Mouse (Mus musculus) kidney, postnatal 0 days (tissue): ENCODE measurements around the gene Metap1. TPM values are rescaled to one million over a fixed set of nuclear protein-coding genes. Genes with fewer than 3 reads are reported as not detected.

Experiments
- ATAC-seq: fragments of 200-750 bp; cut with Nextera tagmentation; replicated peaks from 2 replicates; pipeline ENCODE4 v1.8.0; 2017; ENCODE audit warnings: low read depth, moderate number of reproducible peaks, moderate TSS enrichment, moderate library complexity; ENCODE audit not compliant: low FRiP score
- DNase-seq: peaks from one replicate; pipeline ENCODE4 v3.0.0-alpha.2; 2016; ENCODE audit warnings: low spot score
- H3K27ac ChIP-seq: fragments of 300-500 bp; sonication (generic); 2 replicates; pipeline ENCODE4 v1.5.1; 2014; ENCODE audit warnings: mild to moderate bottlenecking
- H3K27me3 ChIP-seq: fragments of 300-500 bp; sonication (generic); 2 replicates; pipeline ENCODE4 v1.6.1; 2014; ENCODE audit warnings: low read length, mixed read lengths; ENCODE audit not compliant: insufficient read depth
- H3K36me3 ChIP-seq: fragments of 300-500 bp; sonication (generic); 2 replicates; pipeline ENCODE4 v1.6.1; 2014; ENCODE audit warnings: low read length, mixed read lengths; ENCODE audit not compliant: insufficient read depth
- H3K4me1 ChIP-seq: fragments of 300-500 bp; sonication (generic); replicated peaks from 2 replicates; pipeline ENCODE4 v1.6.1; 2014; ENCODE audit warnings: antibody characterized with exemption, low read length, mixed read lengths; ENCODE audit not compliant: insufficient read depth
- H3K4me2 ChIP-seq: fragments of 300-500 bp; sonication (generic); 2 replicates; pipeline ENCODE4 v1.6.1; 2014; ENCODE audit warnings: mild to moderate bottlenecking, low read length, moderate library complexity, mixed read lengths
- H3K4me3 ChIP-seq: fragments of 300-500 bp; sonication (generic); replicated peaks from 2 replicates; pipeline ENCODE4 v1.5.1; 2014; ENCODE audit warnings: low read depth, low read length
- H3K9ac ChIP-seq: fragments of 300-500 bp; sonication (generic); 2 replicates; pipeline ENCODE4 v1.6.1; 2014; ENCODE audit warnings: low read depth, low read length
- H3K9me3 ChIP-seq: fragments of 300-500 bp; sonication (generic); replicated peaks from 2 replicates; pipeline ENCODE4 v1.6.1; 2016; ENCODE audit warnings: low read length, inconsistent platforms, mixed read lengths
- CTCF ChIP-seq: IDR thresholded peaks from 2 replicates; pipeline ENCODE4 v1.5.1; 2016; ENCODE audit warnings: antibody characterized with exemption, low read depth, mild to moderate bottlenecking, moderate library complexity
- WGBS: fragments of 180-500 bp; shearing (Covaris S2); extraction: QIAGEN DNeasy Blood & Tissue Kit; methylation state at CpG from one replicate; pipeline ENCODE4 v1.1.7; 2014; 5-methylcytosine and 5-hydroxymethylcytosine counted together
- microRNA counts: library from miRNA; unstranded; fragments of <30 nt; microRNA quantifications from one replicate; lab custom pipeline; 2015
- microRNA-seq: library from miRNA; unstranded; fragments of <30 nt; microRNA quantifications from one replicate; pipeline ENCODE4, GENCODE M21; 2016
- polyA plus RNA-seq: library from polyadenylated mRNA; unstranded; fragments of >200 nt; fragmentation: Nextera tagmentation; extraction: Ambion mirVana; gene quantifications from 2 replicates; pipeline ENCODE4 v1.2.1, GENCODE M21; 2015

Metap1 gene
- polyA plus RNA-seq, 1 experiment from 2014 or later = 40.2 TPM

DNA sequence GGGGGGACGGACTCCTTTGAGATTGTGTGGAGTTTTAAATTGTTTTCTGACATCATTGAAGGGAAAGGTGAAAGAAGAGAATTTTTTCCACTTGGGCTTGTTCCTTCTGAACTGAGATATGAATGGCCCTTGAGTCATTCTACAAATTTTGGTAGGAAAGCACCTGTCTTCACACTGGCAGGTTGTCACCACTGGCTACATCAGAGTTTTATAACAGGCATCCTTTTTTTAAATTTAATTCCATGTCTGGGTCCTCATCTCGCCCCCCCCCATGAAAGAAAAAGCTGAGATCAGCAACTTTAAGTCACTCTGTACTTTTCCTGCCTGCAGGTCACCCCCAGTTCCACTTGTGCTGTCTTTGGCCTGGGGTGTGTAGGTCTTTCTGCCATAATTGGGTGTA, 65.7 kb downstream of the Metap1 start:
- H3K36me3 ChIP-seq = no peaks in the 10 kb centered on the region
- WGBS = 64% methylated on average over 2 of the region's 2 CpGs
- no peak for TF ChIP-seq CTCF
- ATAC-seq = no peak
- H3K27me3 ChIP-seq = no peaks in the 10 kb centered on the region
- H3K9me3 ChIP-seq = no peaks in the 10 kb centered on the region
- no peak overlapping the region for H3K4me3 ChIP-seq
- no peak overlapping the region for H3K27ac ChIP-seq
- no peaks in the 10 kb centered on the region for H3K4me1 ChIP-seq
- no peak overlapping the region for H3K9ac ChIP-seq
- no peak for DNase-seq
- H3K4me2 ChIP-seq = no peak overlapping the region

DNA sequence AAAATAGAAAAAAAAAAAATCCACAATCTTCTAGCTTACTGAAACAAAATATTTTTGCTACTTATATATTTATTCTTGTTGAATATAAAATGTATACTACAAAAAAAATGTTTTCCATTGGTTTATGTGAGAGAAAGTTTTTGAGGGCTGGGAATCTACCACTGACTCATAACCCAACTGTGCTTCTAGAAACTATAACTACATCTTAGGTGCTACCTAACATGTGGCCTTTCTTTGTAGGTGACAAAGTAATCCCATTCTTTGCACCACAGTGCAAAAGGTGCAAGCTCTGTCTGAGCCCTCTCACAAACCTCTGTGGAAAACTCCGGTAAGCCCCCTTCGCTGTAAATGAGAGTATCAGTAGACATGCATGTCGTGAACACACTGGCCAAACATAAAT, 68.9 kb downstream of the Metap1 start:
- 95% methylated on average over 3 of the region's 3 CpGs for WGBS
- Histone ChIP-seq H3K36me3 (no peaks in the 10 kb centered on the region), H3K4me2 (no peak overlapping the region), H3K9me3 (no peaks in the 10 kb centered on the region), H3K4me3 (no peak overlapping the region), H3K27ac (no peak overlapping the region), H3K9ac (no peak overlapping the region), H3K27me3 (no peaks in the 10 kb centered on the region), H3K4me1 (no peaks in the 10 kb centered on the region)
- DNase-seq = no peak
- no peak for ATAC-seq
- TF ChIP-seq CTCF = no peak

DNA sequence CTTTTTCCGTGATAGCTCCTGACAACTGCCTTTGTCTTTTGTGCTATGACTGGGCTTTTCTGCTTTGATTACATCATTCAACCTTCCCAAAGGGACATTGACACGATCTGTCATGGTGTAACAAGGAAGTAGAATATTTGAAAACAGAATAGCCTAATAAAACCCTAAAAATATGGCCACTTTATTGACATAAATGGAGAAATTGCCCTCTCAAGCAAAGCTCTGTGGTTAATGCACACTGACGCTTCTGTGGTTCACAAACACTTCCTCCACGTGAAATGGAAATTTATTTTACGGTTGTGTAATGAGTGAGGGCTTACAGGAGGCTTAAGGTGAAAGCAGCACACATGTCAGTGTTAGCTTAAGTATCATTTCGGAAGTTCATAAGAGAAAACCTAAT, 69.9 kb downstream of the Metap1 start:
- no peak for TF ChIP-seq CTCF
- WGBS = 72% methylated on average over 6 of the region's 6 CpGs
- Histone ChIP-seq H3K27ac (no peak overlapping the region), H3K4me1 (no peaks in the 10 kb centered on the region), H3K4me3 (no peak overlapping the region), H3K36me3 (no peaks in the 10 kb centered on the region), H3K4me2 (no peak overlapping the region), H3K9me3 (no peaks in the 10 kb centered on the region), H3K27me3 (no peaks in the 10 kb centered on the region), H3K9ac (no peak overlapping the region)
- DNase-seq = no peak
- no peak for ATAC-seq

DNA sequence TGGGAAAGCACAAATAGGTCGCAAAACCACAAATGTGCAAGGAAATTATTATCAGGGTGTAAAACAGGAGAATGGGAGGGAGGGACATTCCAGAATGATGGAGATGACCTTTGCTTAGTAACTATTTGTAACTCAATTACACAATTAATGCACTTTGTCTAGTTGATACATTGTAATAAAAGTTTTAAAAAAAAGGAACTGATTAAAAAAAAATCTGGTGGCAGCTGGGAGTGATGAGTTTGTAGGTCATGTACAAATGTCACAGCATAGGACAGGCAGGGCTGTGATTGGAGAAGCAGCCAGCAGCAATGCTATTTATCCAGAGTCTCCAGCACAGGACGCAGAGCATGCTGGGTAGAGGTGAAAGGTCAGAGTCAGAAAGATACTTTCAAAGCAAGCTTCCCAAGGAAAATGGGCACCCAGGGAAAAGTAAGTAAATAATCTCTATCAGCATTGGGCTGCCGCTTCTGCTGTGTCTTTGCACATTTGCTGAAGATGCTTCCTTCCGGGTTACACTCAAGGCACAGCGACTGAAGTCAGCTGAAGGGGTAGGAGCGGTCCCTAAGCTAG, 74.1 kb downstream of the Metap1 start, which contains the start of gene Adh4:
Gene Adh4 (plus strand): TSS at position 346 of the 570 bp plus-strand sequence.
- Histone ChIP-seq H3K27ac (no peak within 1 kb of the TSS), H3K9ac (no peak within 1 kb of the TSS), H3K4me2 (no peak within 1 kb of the TSS), H3K4me3 (no peak within 1 kb of the TSS), H3K9me3 (no peaks in the 10 kb centered on the region), H3K36me3 (no peaks in the 10 kb centered on the region), H3K4me1 (no peaks in the 10 kb centered on the region), H3K27me3 (no peaks in the 10 kb centered on the region)
- ATAC-seq (no peak), DNase-seq (no peak)
- no peak for TF ChIP-seq CTCF
- 62% methylated on average over 6 of the region's 6 CpGs for WGBS

DNA sequence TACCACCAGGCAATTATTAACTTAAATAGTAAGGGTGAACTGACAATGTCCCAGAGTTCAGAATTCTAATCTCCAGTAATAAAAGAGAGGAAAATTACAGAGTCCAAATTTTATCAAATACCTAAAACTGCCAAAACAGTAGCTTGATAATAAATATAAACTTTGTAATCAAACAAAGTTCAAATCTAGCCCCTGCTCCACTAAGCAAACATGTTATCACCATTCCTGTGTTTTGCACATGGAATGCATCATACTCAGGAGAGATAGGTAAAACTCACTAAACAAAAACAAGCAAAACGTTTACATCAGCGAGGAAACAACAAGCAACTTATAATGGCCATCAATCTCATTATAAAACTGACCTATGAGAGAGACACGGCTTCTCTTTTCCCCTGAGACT, 79.1 kb downstream of the Metap1 start:
- Histone ChIP-seq H3K4me3 (no peak overlapping the region), H3K4me2 (no peak overlapping the region), H3K36me3 (no peaks in the 10 kb centered on the region), H3K4me1 (no peaks in the 10 kb centered on the region), H3K27me3 (no peaks in the 10 kb centered on the region), H3K27ac (no peak overlapping the region), H3K9ac (no peak overlapping the region), H3K9me3 (no peaks in the 10 kb centered on the region)
- ATAC-seq (no peak), DNase-seq (no peak)
- no peak for TF ChIP-seq CTCF
- WGBS = 75% methylated on average over 3 of the region's 3 CpGs

DNA sequence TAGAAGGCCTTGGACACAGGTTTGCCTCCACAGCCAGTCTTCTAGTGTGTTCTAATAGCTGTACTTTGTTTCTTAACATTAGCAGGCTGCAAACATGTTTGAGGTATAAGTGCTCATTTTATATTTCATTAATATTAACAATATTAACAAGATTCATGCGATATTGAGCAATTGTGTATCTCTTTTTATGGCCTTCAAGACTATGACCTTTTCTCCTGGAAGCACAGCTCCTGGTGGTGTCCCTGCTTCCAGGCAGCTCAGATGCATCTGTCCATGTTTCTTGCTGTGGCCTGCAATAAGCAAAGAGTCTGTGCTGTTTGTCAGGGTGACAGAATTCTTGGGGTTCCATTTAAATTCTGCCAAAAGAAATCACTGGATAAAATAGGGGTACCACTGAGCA, 79.7 kb downstream of the Metap1 start:
- Histone ChIP-seq H3K27me3 (no peaks in the 10 kb centered on the region), H3K4me3 (no peak overlapping the region), H3K36me3 (no peaks in the 10 kb centered on the region), H3K9me3 (no peaks in the 10 kb centered on the region), H3K9ac (no peak overlapping the region), H3K27ac (no peak overlapping the region), H3K4me2 (no peak overlapping the region), H3K4me1 (no peaks in the 10 kb centered on the region)
- no peak for ATAC-seq
- 87% methylated on average over 1 of the region's 1 CpGs for WGBS
- TF ChIP-seq CTCF = no peak
- DNase-seq = no peak

MicroRNAs encoded within 50 kb of the gene (microRNA counts, 519-probe panel; counts per million panel counts)
- 330 counts per million, percentile 68 among the panel's probes with 10 or more counts for microRNA mmu-miR-1956 (lab: Ali Mortazavi, UCI)

Small RNAs within 50 kb of the gene (microRNA-seq; reads per million reads assigned to microRNA genes)
- gene Mir1956 = not detected

Other genes with a start within 250 kb of the Metap1 start
- gene Adh1, start 228.5 kb downstream of the Metap1 start, polyA plus RNA-seq = 147 and 160 TPM in 2 replicates
- 0.83 and 0.91 TPM in 2 replicates for gene Adh6a, start 176.2 kb downstream of the Metap1 start, polyA plus RNA-seq
- gene Adh6b, start 147.7 kb downstream of the Metap1 start, polyA plus RNA-seq = 0.54 and 0.75 TPM in 2 replicates
- gene Adh4, start 74.0 kb downstream of the Metap1 start, polyA plus RNA-seq = not detected in 2 replicates
- gene Adh5, start 46.4 kb downstream of the Metap1 start, polyA plus RNA-seq = 280 and 288 TPM in 2 replicates
- gene Eif4e, start 36.7 kb upstream of the Metap1 start, polyA plus RNA-seq = 240 and 259 TPM in 2 replicates